In the genomic region with DNA sequence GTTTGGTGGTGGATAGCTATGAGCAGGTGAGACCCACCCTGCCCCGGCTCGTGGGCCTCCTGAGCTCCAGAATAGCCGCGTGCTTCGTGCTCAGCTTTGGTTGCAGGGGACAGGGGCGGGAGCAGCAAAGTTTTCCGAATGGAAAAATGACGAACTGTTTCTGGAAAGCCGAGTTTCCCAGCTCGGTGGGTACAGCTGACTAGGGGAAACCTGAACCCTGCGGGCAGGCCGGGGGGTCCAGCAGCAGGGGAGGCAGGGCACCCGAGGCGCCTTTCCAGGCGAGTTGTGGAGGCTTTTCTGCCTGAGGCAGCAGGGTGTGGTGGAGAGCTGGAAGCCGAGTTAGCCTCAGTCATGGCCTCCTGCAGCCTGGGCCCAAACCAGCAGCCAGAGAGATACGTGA, we compare ENCODE assay signal across 27 mouse cellular contexts.
DNase-seq lines count a peak whose midpoint lies in the region; ATAC-seq lines count a peak whose summit lies in the region.
"Had no signal": no experiment of that assay in that cellular context is flagged by ENCODE, and none has a peak within 500 bp of the region (broad histone marks: within the 10 kb centered on the region; RNA-seq: fewer than 3 reads in every experiment).

No protein-coding gene starts in this region.

- peaks cover 11% of the 10 kb centered on the region; the same call in 1 of the 2 replicates for H3K4me1 ChIP-seq in heart, embryonic 10.5 days
- peaks cover 7% of the 10 kb centered on the region; the same call in 1 of the 2 replicates for H3K4me1 ChIP-seq in embryonic facial prominence, embryonic 14.5 days (ENCODE audit: control insufficient read depth, insufficient read depth, low read length)
- peaks cover 19% of the 10 kb centered on the region for H3K4me1 ChIP-seq in limb, embryonic 13.5 days
- H3K4me1 ChIP-seq: heart, embryonic 12.5 days; heart, embryonic 15.5 days had no signal

- H3K4me3 ChIP-seq in heart, embryonic 10.5 days, result no peak overlapping the region
- no peak overlapping the region for H3K4me3 ChIP-seq in embryonic facial prominence, embryonic 14.5 days (ENCODE audit: low read depth, low read length)
- H3K4me3 ChIP-seq in limb, embryonic 13.5 days, result no peak overlapping the region
- H3K4me3 ChIP-seq: erythroblast, embryonic 14.5 days; forebrain, embryonic 13.5 days; heart, embryonic 12.5 days; heart, embryonic 15.5 days; hindbrain, embryonic 10.5 days had no signal

- H3K27me3 ChIP-seq in heart, embryonic 10.5 days (ENCODE audit: insufficient read depth, poor library complexity, severe bottlenecking), result peaks cover 46% of the 10 kb centered on the region
- H3K27me3 ChIP-seq in embryonic facial prominence, embryonic 14.5 days (replicated peaks; ENCODE audit: control insufficient read depth, insufficient read depth, low read length), result no peaks in the 10 kb centered on the region
- no peaks in the 10 kb centered on the region for H3K27me3 ChIP-seq in limb, embryonic 13.5 days
- H3K27me3 ChIP-seq: forebrain, embryonic 13.5 days had no signal

- no peak for DNase-seq in heart, embryonic 10.5 days (ENCODE audit: low spot score)
- no peak for DNase-seq in heart, adult 11 months
- DNase-seq in embryonic facial prominence, embryonic 14.5 days (ENCODE audit: low spot score), result peak; percentile 64
- no peak for DNase-seq in cerebellum, adult 11-12 months
- no peak for DNase-seq in adrenal gland, postnatal 25 days
- no peak for DNase-seq in layer of hippocampus, adult 18-20 months (ENCODE audit: low spot score in 2 of 2)
- DNase-seq: adrenal gland, postnatal 10 days; B cell, adult 2 months; cerebellum, adult 18-20 months; cerebellum, adult 9-10 months; cerebellum, postnatal 14 days; gastrocnemius, postnatal 10 days; gastrocnemius, postnatal 36 days; heart, postnatal 10 days; heart, postnatal 36 days; kidney, adult 18-20 months had no signal

- no peak overlapping the region for H3K4me2 ChIP-seq in embryonic facial prominence, embryonic 14.5 days (ENCODE audit: low read depth, low read length)
- H3K4me2 ChIP-seq in limb, embryonic 13.5 days (replicated peaks), result no peak overlapping the region
- H3K4me2 ChIP-seq: forebrain, embryonic 13.5 days; heart, embryonic 12.5 days; heart, embryonic 15.5 days; hindbrain, embryonic 14.5 days had no signal

- 0 out of 2 replicates have a peak overlapping the region, but pooled peaks have one; percentile 22 for H3K27ac ChIP-seq in heart, embryonic 10.5 days
- H3K27ac ChIP-seq in embryonic facial prominence, embryonic 14.5 days (replicated peaks; ENCODE audit: low read depth, low read length), result peak overlapping the region; percentile 63
- peak overlapping the region; percentile 58; the same call in 1 of the 2 replicates for H3K27ac ChIP-seq in limb, embryonic 13.5 days
- H3K27ac ChIP-seq: forebrain, embryonic 13.5 days; heart, embryonic 15.5 days; hindbrain, embryonic 10.5 days; hindbrain, embryonic 14.5 days; hindbrain, postnatal 0 days had no signal

- no peaks in the 10 kb centered on the region for H3K9me3 ChIP-seq in heart, embryonic 10.5 days
- no peaks in the 10 kb centered on the region for H3K9me3 ChIP-seq in embryonic facial prominence, embryonic 14.5 days (ENCODE audit: control insufficient read depth, low read length)
- no peaks in the 10 kb centered on the region for H3K9me3 ChIP-seq in limb, embryonic 13.5 days
- H3K9me3 ChIP-seq: forebrain, embryonic 13.5 days; heart, embryonic 12.5 days; heart, embryonic 15.5 days; hindbrain, embryonic 10.5 days had no signal

- WGBS in heart, embryonic 10.5 days, result 77% methylated on average over 17 of the region's 17 CpGs
- 59% methylated on average over 17 of the region's 17 CpGs for WGBS in embryonic facial prominence, embryonic 14.5 days
- 61% methylated on average over 17 of the region's 17 CpGs for WGBS in limb, embryonic 13.5 days

- peak; percentile 65; the same call in 1 of the 2 replicates for ATAC-seq in embryonic facial prominence, embryonic 14.5 days (ENCODE audit: low read depth)
- ATAC-seq in limb, embryonic 13.5 days (ENCODE audit: low FRiP score, low read depth), result no peak
- ATAC-seq: forebrain, embryonic 13.5 days; forebrain, embryonic 16.5 days; hindbrain, postnatal 0 days; inflammation-experienced regulatory T-cells, adult 6 months; intestine, embryonic 16.5 days had no signal

- H3K9ac ChIP-seq in embryonic facial prominence, embryonic 14.5 days (ENCODE audit: low read depth, low read length), result peak overlapping the region; percentile 37; the same call in 1 of the 2 replicates
- no peak overlapping the region; the same call in 1 of the 2 replicates for H3K9ac ChIP-seq in limb, embryonic 13.5 days
- H3K9ac ChIP-seq: forebrain, embryonic 13.5 days; heart, embryonic 12.5 days; heart, embryonic 15.5 days; hindbrain, embryonic 14.5 days had no signal

- no peaks in the 10 kb centered on the region for H3K36me3 ChIP-seq in heart, embryonic 10.5 days
- no peaks in the 10 kb centered on the region for H3K36me3 ChIP-seq in embryonic facial prominence, embryonic 14.5 days (ENCODE audit: control insufficient read depth, insufficient read depth, low read length)
- no peaks in the 10 kb centered on the region for H3K36me3 ChIP-seq in limb, embryonic 13.5 days
- H3K36me3 ChIP-seq: heart, embryonic 12.5 days; heart, embryonic 15.5 days; hindbrain, embryonic 10.5 days had no signal
